Mouse (Mus musculus) CH12.LX (cell line): ENCODE measurements around the gene Morn2. TPM values are rescaled to one million over a fixed set of nuclear protein-coding genes. Genes with fewer than 3 reads are reported as not detected.

ENCODE experiments used
- DNase-seq: peaks from one replicate; pipeline ENCODE4 v3.0.0-alpha.2; 2013; ENCODE audit errors: extremely low read depth
- H3K27ac ChIP-seq: 2 replicates; pipeline ENCODE4 v1.5.1; 2012; ENCODE audit warnings: low read depth, mild to moderate bottlenecking, control low read depth, moderate library complexity; ENCODE audit not compliant: insufficient read depth
- H3K27me3 ChIP-seq: replicated peaks from 2 replicates; pipeline ENCODE3; 2012; ENCODE audit warnings: inconsistent platforms
- H3K36me3 ChIP-seq, 2 experiments: replicated peaks in 1 of 2; 2 replicates each; pipeline versions ENCODE3 to v1.6.1; 2012; ENCODE audit warnings: inconsistent platforms in 1 of 2, low read length in 1 of 2, mild to moderate bottlenecking in 1 of 2, mixed read lengths in 1 of 2, moderate library complexity in 1 of 2; ENCODE audit not compliant: control insufficient read depth in 1 of 2, insufficient read depth in 1 of 2
- H3K4me1 ChIP-seq, 2 experiments: 2 replicates each; pipeline ENCODE4 v1.6.1; 2012; ENCODE audit warnings: inconsistent platforms in 1 of 2, moderate library complexity in 1 of 2; ENCODE audit not compliant: insufficient read depth in 2 of 2, control insufficient read depth in 1 of 2
- H3K4me2 ChIP-seq: 2 replicates; pipeline ENCODE4 v1.6.1; 2012; ENCODE audit warnings: low read depth, mild to moderate bottlenecking, control low read depth; ENCODE audit not compliant: poor library complexity, insufficient read depth, severe bottlenecking
- H3K4me3 ChIP-seq, 3 experiments: fragments of 150-350 bp in 1 of 3; sonication (generic) in 1 of 3; replicated peaks in 1 of 3; 2 replicates each; pipeline versions ENCODE3 to v1.5.1; 2011 to 2012; ENCODE audit warnings: low read depth in 2 of 3, low read length in 2 of 3, mild to moderate bottlenecking in 2 of 3, moderate library complexity in 2 of 3, control low read depth in 1 of 3, improper control_type of control experiment in 1 of 3, inconsistent platforms in 1 of 3, mixed read lengths in 1 of 3; ENCODE audit not compliant: poor library complexity in 1 of 3
- H3K79me2 ChIP-seq: replicated peaks from 2 replicates; pipeline ENCODE4 v1.6.1; 2012; ENCODE audit warnings: mild to moderate bottlenecking, moderate library complexity; ENCODE audit not compliant: control insufficient read depth, poor library complexity, insufficient read depth, severe bottlenecking; ENCODE audit errors: extremely low read depth
- H3K9ac ChIP-seq: 2 replicates; pipeline ENCODE4 v1.6.1; 2012; ENCODE audit warnings: low read depth, mild to moderate bottlenecking, control low read depth, moderate library complexity; ENCODE audit not compliant: insufficient read depth
- H3K9me3 ChIP-seq: replicated peaks from 2 replicates; pipeline ENCODE3; 2012; ENCODE audit warnings: low read length, inconsistent platforms, mixed read lengths
- CHD2 ChIP-seq: IDR thresholded peaks from 2 replicates; pipeline ENCODE4 v1.6.1; 2011; ENCODE audit warnings: low read length, improper control_type of control experiment
- EP300 ChIP-seq: IDR thresholded peaks from 2 replicates; pipeline ENCODE4 v1.6.1; 2011; ENCODE audit warnings: low read length, improper control_type of control experiment
- ETS1 ChIP-seq: conservative IDR thresholded peaks from 2 replicates; pipeline ENCODE4 v1.6.1; 2012; ENCODE audit warnings: low read depth, mild to moderate bottlenecking, inconsistent platforms, low read length, improper control_type of control experiment, moderate library complexity
- JUND ChIP-seq: conservative IDR thresholded peaks from 2 replicates; pipeline ENCODE4 v1.6.1; 2011; ENCODE audit warnings: low read depth, low read length, improper control_type of control experiment
- MAFK ChIP-seq: IDR thresholded peaks from 2 replicates; pipeline ENCODE4 v1.6.1; 2011; ENCODE audit warnings: low read length, improper control_type of control experiment; ENCODE audit not compliant: insufficient replicate concordance
- MAX ChIP-seq: IDR thresholded peaks from 2 replicates; pipeline ENCODE4 v1.6.1; 2011; ENCODE audit warnings: low read length, improper control_type of control experiment
- MAZ ChIP-seq: IDR thresholded peaks from 2 replicates; pipeline ENCODE4 v1.6.1; 2012; ENCODE audit warnings: low read depth, mild to moderate bottlenecking, inconsistent platforms, low read length, improper control_type of control experiment, moderate library complexity
- NRF1 ChIP-seq: IDR thresholded peaks from 2 replicates; pipeline ENCODE4 v1.6.1; 2014; ENCODE audit warnings: low read depth, mild to moderate bottlenecking, inconsistent platforms, low read length, improper control_type of control experiment, moderate library complexity
- PAX5 ChIP-seq: IDR thresholded peaks from 2 replicates; pipeline ENCODE4 v1.6.1; 2012; ENCODE audit warnings: low read length, inconsistent platforms, mixed read lengths
- POLR2AphosphoS2 ChIP-seq: IDR thresholded peaks from 2 replicates; pipeline ENCODE4 v1.6.1; 2011; ENCODE audit warnings: low read depth, low read length, improper control_type of control experiment
- RCOR1 ChIP-seq: conservative IDR thresholded peaks from 2 replicates; pipeline ENCODE4 v1.6.1; 2012; ENCODE audit warnings: low read depth, mild to moderate bottlenecking, inconsistent platforms, low read length, improper control_type of control experiment
- SIN3A ChIP-seq: IDR thresholded peaks from 2 replicates; pipeline ENCODE4 v1.6.1; 2012; ENCODE audit warnings: low read length, improper control_type of control experiment, inconsistent platforms
- SMC3 ChIP-seq: IDR thresholded peaks from 2 replicates; pipeline ENCODE4 v1.6.1; 2011; ENCODE audit warnings: low read depth, low read length, improper control_type of control experiment
- UBTF ChIP-seq: IDR thresholded peaks from 2 replicates; pipeline ENCODE4 v1.6.1; 2012; ENCODE audit warnings: low read depth, mild to moderate bottlenecking, inconsistent platforms, low read length, improper control_type of control experiment, moderate library complexity
- USF1 ChIP-seq: IDR thresholded peaks from 2 replicates; pipeline ENCODE4 v1.6.1; 2014; ENCODE audit warnings: low read depth, mild to moderate bottlenecking, inconsistent platforms, low read length, improper control_type of control experiment
- ZC3H11A ChIP-seq: IDR thresholded peaks from 2 replicates; pipeline ENCODE4 v1.6.1; 2012; ENCODE audit warnings: low read depth, mild to moderate bottlenecking, inconsistent platforms, low read length, improper control_type of control experiment
- dilution Hi-C: fragments of 300-500 bp; cut with MboI; formaldehyde crosslinking; loops from 2 replicates; pipeline ENCODE4 v1.14.3; 2020; ENCODE audit warnings: low sequenced_read_pairs; ENCODE audit not compliant: extremely low pct_unique_long_range_greater_than_20kb, extremely low pct_ligation_motif_present
- in situ Hi-C: fragments of 300-500 bp; cut with MboI; formaldehyde crosslinking; loops from 3 replicates; pipeline ENCODE4 v1.14.3; 2019; ENCODE audit warnings: low sequenced_read_pairs, low pct_ligation_motif_present, low pct_unique_long_range_greater_than_20kb, mixed read lengths
- polyA plus RNA-seq: library from polyadenylated mRNA; unstranded; fragments of >175 nt; gene quantifications from 2 replicates; pipeline ENCODE4 v1.2.1, GENCODE M21; 2012; ENCODE audit warnings: low read depth; ENCODE audit not compliant: insufficient read length
- total RNA-seq, 2 experiments: library from RNA; depleted of rRNA; stranded (reverse); fragments of 300-350 nt in 1 of 2; fragments of >200 nt in 1 of 2; gene quantifications; 2 replicates each; pipeline ENCODE4 v1.2.3; 2012 to 2014

Gene Morn2
- total and polyA plus RNA-seq, 3 experiments = 14.5 to 18.4 (median 17.2) TPM

GRCm38 (mm10) chr17:80278255-80278654 lies 11.7 kb upstream of the Morn2 start:
- H3K36me3 ChIP-seq = peaks cover 60 to 85% of the 10 kb centered on the region in 2 experiments

GRCm38 (mm10) chr17:80279340-80280070 lies 10.5 kb upstream of the Morn2 start:
- in situ Hi-C loops = loop anchor here (25.0 kb wide), 1 partner anchor 283 kb away; no protein-coding TSS in a partner anchor
- H3K27ac ChIP-seq = no peak overlapping the region
- peaks cover 52 to 83% of the 10 kb centered on the region in 2 experiments for H3K36me3 ChIP-seq
- H3K79me2 ChIP-seq = peaks cover 18% of the 10 kb centered on the region
- H3K4me1 ChIP-seq = peaks cover 0 to 20% of the 10 kb centered on the region in 2 experiments; a peak in 2 of 4 replicates
- dilution Hi-C loops = no loop called here
- no peak overlapping the region for H3K9ac ChIP-seq
- no peaks in the 10 kb centered on the region for H3K27me3 ChIP-seq
- H3K4me3 ChIP-seq = no peak overlapping the region
- H3K9me3 ChIP-seq = no peaks in the 10 kb centered on the region
- no peak for DNase-seq
- TF ChIP-seq PAX5 (no peak), CHD2 (no peak), MAX (no peak)
- H3K4me2 ChIP-seq = no peak overlapping the region

More at GRCm38 (mm10) chr17:80278255-80278654, 11.7 kb upstream of the Morn2 start:
- DNase-seq = no peak
- H3K4me2 ChIP-seq = no peak overlapping the region
- H3K4me3 ChIP-seq = no peak overlapping the region
- TF ChIP-seq EP300 (no peak), UBTF (no peak), POLR2AphosphoS2 (no peak), RCOR1 (no peak), SIN3A (no peak), MAFK (no peak), JUND (no peak), ZC3H11A (no peak), MAZ (no peak), USF1 (no peak), NRF1 (no peak), SMC3 (no peak), ETS1 (no peak)
- H3K79me2 ChIP-seq = peaks cover 13% of the 10 kb centered on the region; the same call in 1 of the 2 replicates
- peaks cover 0 to 8% of the 10 kb centered on the region in 2 experiments; a peak in 1 of 4 replicates for H3K4me1 ChIP-seq
- no peaks in the 10 kb centered on the region for H3K9me3 ChIP-seq
- in situ Hi-C loops (loop anchor here (25.0 kb wide), 1 partner anchor 284 kb away; no protein-coding TSS in a partner anchor), dilution Hi-C loops (no loop called here)
- no peak overlapping the region for H3K27ac ChIP-seq
- no peaks in the 10 kb centered on the region for H3K27me3 ChIP-seq
- H3K9ac ChIP-seq = no peak overlapping the region
